Mouse (Mus musculus) T-helper 1 cell (primary cell): ENCODE results near the gene Lhx2.

ENCODE experiments used
- in situ Hi-C: fragments of 300-600 bp; cut with MboI, MseI; formaldehyde crosslinking; loops from one replicate; pipeline ENCODE4 v1.15.1; 2025; ENCODE audit warnings: high pct_unique_total_duplicates

The Lhx2 gene

DNA sequence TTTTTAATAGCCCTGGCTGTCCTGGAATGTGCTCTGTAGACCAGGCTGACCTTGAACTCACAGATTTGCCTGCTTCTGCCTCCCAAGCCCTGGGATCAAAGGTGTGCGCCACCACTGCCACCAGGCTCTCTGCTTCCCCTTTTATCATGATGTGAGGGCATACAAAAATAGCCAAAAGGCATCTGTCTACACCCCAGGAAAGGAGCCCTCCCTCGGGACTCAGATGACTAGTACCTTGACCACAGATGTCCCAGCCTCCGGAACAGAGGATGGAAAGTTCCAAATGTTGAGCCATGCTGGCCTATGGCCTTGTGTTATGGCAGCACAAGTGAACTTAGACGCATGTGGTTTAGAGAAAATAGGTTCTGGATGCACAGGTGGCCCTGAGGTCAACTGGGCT, 66.3 kb downstream of the Lhx2 start:
- in situ Hi-C loops, result no loop called here

DNA sequence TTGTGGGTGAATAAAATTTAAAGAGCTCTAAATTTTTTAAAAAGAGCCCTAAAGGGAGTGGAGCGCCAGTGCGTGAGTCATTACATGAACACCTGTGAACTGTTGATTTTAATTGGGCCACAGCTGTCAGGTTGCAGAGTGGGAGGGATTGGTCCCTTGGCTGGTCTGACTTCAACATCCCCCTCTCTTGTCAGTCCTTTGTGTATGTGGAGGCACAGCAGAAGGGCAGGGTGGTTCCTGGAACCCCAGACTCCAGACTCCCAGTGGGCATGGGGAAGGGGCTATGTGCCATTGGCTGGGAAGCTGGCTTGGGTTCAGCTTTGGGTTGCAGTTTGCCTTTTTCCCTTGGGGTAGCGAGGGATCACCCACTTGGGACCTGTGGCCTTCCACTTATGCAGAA, 70.2 kb downstream of the Lhx2 start:
- in situ Hi-C loops, result no loop called here

DNA sequence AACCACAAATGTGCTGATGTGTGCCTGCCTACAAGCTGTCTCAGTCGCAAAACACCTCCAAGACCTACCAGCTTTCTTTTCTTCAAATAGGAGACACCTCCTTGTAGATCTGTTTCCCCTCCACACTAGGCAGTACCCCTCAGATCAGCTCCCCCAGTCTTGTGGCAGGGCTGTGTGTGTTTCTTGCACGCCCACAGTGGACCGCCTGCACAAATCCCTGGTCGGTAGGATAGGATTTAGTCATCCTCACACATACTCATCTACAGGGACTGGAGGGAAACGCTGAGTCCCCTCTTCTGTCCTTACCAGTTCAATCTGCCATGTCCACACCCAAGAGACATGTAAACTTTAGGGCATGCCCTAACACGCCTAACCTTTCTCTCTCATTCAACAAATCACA, 71.1 kb downstream of the Lhx2 start:
- in situ Hi-C loops, result no loop called here

DNA sequence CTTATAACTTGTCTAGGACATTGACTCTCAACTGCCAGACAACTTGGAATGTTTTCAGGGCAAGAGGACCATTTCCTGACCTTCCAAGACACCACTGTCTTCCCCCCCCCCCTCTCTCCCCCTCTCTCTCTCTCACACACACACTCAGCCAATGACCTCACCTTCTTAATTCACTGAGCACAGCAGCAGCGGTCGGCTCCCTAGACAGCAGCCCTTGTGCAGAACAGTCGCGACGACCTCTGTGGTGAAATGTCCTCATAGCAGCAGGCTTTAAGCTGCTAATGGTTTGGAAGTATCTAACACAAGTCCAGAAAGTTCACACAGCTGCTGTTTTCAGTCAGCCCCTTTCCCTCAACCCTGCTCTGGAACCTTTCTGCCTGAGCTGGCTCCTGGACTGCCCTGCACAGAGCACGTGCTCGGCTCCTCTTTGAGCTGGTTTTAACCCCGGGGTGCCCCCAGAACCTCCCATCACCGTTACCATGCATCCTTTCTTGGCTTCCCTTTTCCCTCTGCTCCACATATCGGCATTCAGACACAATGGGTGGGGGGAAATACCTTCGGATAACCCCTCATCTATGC, 73.6 kb downstream of the Lhx2 start:
- in situ Hi-C loops, result no loop called here

DNA sequence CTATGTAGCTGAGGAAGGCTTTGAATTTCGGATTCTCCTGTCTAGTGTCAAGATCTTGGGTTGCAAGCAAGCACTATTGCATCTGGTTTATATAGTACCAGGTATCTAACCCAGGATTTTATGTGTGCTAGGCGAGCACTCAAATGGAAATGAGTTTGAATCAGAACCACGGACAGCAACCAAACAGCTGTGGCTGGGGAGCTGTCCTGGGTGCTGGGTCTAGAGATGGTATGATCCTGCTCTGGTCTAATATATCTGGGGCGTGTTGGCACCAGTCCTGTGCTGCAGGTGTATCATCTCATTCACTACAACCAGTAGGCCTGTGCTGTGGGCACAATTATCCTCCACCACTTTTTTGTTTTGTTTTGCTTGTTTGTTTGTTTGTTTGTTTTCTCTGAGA, 78.9 kb downstream of the Lhx2 start:
- in situ Hi-C loops, result no loop called here
